Mouse (Mus musculus) 3T3-L1 (cell line): ENCODE results near the gene Chchd10.
"Not testable (repeated sequence)": the region's sequence is repeated elsewhere in the genome, so short reads cannot be mapped to it uniquely, and the experiment has no call there.

Experiments
- DNase-seq: peaks from one replicate; pipeline ENCODE4 v3.0.0-alpha.2; 2015; ENCODE audit warnings: low read depth, low spot score

The Chchd10 gene

GRCm38 (mm10) chr10:75932891-75933290 lies at the start of gene Chchd10:
TSS of gene Chchd10 (plus strand) at chr10:75933130.
- DNase-seq, result no peak

GRCm38 (mm10) chr10:75883232-75883552 lies 49.7 kb upstream of the Chchd10 start:
- DNase-seq, result peak; percentile 64

GRCm38 (mm10) chr10:75884742-75885141 lies 48.2 kb upstream of the Chchd10 start:
- DNase-seq, result no peak

- DNase-seq, result not testable (repeated sequence)
Measured at GRCm38 (mm10) chr10:75887504-75887903, 45.4 kb upstream of the Chchd10 start.

- DNase-seq, result peak; percentile 18
Measured at GRCm38 (mm10) chr10:75889406-75890153, 43.4 kb upstream of the Chchd10 start.

- no peak for DNase-seq
Measured at GRCm38 (mm10) chr10:75893089-75893750, 39.7 kb upstream of the Chchd10 start, which contains the start of gene Derl3. TSS of gene Derl3 (plus strand) at chr10:75893413.

DNA sequence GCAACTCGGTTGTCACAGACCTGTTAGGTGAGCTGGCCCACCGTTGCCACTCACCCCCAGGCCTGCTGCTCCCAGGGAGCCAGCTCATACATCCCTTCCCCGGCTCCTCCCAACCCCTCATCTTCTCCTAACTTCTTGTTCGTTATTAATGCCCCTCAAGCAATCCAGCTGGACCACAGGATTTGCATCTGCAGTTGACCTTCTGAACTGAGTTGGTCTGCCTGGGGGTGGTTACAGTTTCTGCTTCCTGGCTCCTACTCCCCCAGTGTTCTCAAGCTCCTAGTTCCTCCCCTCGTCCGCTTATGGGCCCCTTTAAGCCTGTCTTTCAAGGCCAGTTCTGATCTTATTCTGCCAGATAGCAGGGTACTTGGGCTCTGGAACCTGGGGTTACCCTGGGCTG lies 38.3 kb upstream of the Chchd10 start:
- no peak for DNase-seq

DNA sequence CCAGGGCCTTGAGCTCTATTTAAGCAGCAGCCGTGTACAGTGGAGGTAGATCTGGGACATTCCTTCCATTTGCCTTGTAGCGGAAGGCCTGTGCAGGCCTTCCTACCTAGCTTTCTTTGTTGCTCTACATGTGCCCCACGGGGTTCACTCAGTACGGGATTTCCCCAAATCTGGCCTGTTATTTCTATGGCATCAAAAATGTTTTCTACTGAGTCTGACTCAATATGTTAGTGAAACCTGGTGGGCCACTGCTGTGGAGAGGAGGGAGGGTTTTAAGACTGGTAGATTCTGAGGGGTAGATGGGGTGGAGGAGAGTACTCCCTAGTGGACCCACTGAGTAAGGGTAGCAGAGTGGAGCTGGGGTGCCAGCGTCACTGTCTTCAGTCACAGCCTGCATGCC lies 37.2 kb upstream of the Chchd10 start:
- DNase-seq, result no peak

- DNase-seq, result no peak
Measured at GRCm38 (mm10) chr10:75896208-75896607, 36.7 kb upstream of the Chchd10 start.

DNA sequence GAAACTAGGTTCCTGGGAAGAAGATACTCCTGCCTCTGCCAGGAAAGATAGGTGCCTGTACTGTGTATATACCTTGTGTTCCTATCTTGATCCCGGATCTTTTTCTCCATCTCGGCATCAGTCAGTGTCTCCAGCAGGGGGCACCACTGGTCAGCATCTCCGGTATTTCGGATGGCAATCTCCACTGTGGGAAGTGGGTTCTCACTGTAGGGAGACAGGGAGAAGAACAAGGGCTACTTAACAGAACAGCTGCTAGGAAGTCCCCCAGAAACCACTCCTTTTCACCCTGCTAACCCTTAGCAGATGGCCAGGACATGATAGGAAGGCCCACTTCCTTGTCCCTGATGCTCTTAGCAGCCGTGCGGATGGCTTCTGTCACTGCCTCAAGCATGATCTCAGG lies 35.6 kb upstream of the Chchd10 start:
- DNase-seq, result peak; percentile 71

GRCm38 (mm10) chr10:75898039-75898564 lies 34.8 kb upstream of the Chchd10 start:
- peak; percentile 43 for DNase-seq

- DNase-seq, result peak; percentile 98
Measured at GRCm38 (mm10) chr10:75898846-75899245, 34.1 kb upstream of the Chchd10 start.

DNA sequence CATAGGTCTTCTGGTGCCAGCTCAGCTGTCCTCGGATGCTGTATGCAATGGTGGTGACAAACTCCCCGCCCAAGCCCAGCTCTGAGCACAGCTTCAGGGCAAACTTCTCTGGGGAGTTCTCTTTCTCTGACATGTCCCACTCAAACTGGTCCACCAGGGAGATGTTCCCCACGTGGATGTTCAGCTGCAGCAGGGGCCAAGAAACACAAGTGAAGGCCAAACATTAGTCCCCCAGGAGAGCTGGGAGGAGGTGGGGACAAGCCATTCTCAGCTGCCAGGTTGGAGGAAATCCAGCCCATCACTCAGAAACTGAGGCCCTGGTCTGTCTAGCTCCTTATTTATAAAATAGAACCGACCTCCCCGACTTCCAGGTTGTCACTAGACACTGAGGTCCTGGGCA lies 28.5 kb upstream of the Chchd10 start:
- no peak for DNase-seq

DNA sequence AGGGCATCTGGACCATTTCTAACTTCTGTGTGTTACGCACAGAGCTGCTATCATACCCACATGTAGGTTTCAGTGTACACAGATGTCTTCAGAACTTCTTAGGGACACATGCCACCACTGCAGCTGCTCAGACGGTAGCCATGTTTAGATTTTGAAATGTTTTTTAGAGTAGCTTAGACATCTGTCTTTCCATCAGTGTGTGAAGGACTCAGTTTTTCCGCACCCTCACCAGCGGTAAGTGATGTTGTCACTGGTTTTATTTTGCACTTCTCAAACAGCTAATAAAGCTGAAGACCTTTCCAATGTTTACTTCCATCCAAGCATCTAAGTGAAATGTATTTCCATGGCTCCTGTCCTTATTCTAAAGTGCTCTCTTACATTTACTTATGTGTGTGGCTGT lies 26.0 kb upstream of the Chchd10 start:
- no peak for DNase-seq

DNA sequence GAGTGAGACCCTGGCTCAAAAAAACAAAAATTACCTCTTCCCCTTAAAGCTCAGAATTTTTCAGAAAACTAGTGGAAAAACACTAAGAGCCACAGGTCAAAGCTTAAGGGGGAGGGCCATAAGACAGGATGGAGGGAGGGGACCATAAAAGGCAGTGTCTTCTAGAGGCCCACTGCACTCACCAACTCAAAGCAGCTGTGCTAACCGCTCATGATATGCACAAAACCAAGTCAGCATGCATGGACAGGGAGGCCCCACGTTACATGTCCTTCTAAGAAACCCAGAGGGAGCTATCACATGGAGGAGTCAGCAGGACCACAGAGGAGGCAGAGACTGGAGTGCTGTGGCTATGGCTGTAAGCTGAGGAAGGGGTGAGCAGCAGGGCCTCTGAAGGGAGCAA lies 22.2 kb upstream of the Chchd10 start:
- DNase-seq, result no peak

- no peak for DNase-seq
Measured at GRCm38 (mm10) chr10:75913013-75913589, 19.8 kb upstream of the Chchd10 start.

GRCm38 (mm10) chr10:75915557-75915956 lies 17.4 kb upstream of the Chchd10 start:
- DNase-seq, result no peak

DNA sequence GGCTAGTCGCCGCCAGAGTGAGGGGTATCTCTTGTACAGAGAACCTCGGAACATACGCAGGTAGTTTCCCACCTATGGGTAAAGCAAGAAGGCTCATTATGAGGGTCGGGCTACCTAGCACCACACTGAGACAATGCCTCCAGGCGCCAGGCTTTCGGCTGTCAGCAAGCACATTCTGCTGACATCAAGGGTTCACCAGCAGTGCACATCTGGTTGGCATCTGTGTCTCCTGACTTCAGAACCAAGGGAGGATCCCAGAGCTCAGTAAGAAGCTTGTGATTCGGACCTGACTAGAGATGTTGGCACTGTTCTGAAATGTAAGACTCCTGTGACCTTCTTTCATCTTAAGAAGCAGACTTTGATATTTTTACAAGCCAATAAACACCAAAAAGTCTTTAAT lies 16.1 kb upstream of the Chchd10 start:
- DNase-seq, result peak; percentile 79

DNA sequence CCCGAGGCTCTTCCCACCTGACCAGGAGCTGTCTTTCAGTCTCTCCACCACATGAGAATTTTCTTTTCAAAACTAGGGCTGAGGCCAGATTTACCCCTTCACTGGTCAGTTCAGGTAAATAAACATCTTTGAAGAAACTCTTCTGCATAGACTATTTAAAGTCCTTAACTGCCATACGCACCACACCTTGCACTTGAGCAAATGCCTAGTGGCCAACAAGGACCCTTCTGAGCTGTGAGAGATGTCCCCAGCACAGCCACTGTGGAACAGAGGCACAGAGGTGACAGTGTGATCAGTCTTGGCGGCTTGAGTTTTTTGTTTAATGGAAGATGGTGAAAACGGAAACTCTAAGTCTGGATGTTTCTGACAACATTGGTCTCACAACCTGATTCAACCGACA lies 13.9 kb upstream of the Chchd10 start:
- no peak for DNase-seq

- peak; percentile 94 for DNase-seq
Measured at GRCm38 (mm10) chr10:75921026-75921725, 11.8 kb upstream of the Chchd10 start, which contains the start of gene Smarcb1. TSS of gene Smarcb1 (minus strand) at chr10:75921617.

GRCm38 (mm10) chr10:75921726-75922560 lies 11.0 kb upstream of the Chchd10 start:
- peak; percentile 45 for DNase-seq
